Mouse (Mus musculus) kidney, postnatal 14 days (tissue): ENCODE results near the gene Sprr2i.

Experiments used
- DNase-seq: peaks from one replicate; pipeline ENCODE4 v3.0.0; 2022; ENCODE audit warnings: mixed read lengths

The Sprr2i gene

GRCm38 (mm10) chr3:92407691-92408090, at the start of gene Sprr2i:
Gene Sprr2i, plus strand, starts transcription at chr3:92407991.
- no peak for DNase-seq

GRCm38 (mm10) chr3:92361619-92362018, 46.2 kb upstream of the Sprr2i start:
- DNase-seq: no peak

- DNase-seq: no peak
Observed at GRCm38 (mm10) chr3:92364887-92365286, 42.9 kb upstream of the Sprr2i start, which contains the start of gene Sprr2f. Gene Sprr2f, plus strand, starts transcription at chr3:92365187.

GRCm38 (mm10) chr3:92373613-92374012, 34.2 kb upstream of the Sprr2i start:
- DNase-seq: no peak

- no peak for DNase-seq
Observed at GRCm38 (mm10) chr3:92385385-92385784, 22.4 kb upstream of the Sprr2i start, which contains the start of gene Sprr2h. Gene Sprr2h, plus strand, starts transcription at chr3:92385685.

- DNase-seq: no peak
Observed at GRCm38 (mm10) chr3:92394301-92394700, 13.5 kb upstream of the Sprr2i start.

GRCm38 (mm10) chr3:92417782-92418181, 10.0 kb downstream of the Sprr2i start, which contains the start of gene Sprr2j-ps:
Gene Sprr2j-ps, plus strand, starts transcription at chr3:92418082.
- DNase-seq: no peak

- DNase-seq: no peak
Observed at GRCm38 (mm10) chr3:92429323-92429722, 21.5 kb downstream of the Sprr2i start, which contains the start of gene Gm9774. Gene Gm9774, minus strand, starts transcription at chr3:92429423.

GRCm38 (mm10) chr3:92432282-92432681, 24.5 kb downstream of the Sprr2i start, which contains the start of gene Sprr2k:
Gene Sprr2k, plus strand, starts transcription at chr3:92432582.
- no peak for DNase-seq

GRCm38 (mm10) chr3:92438689-92439088, 30.9 kb downstream of the Sprr2i start, which contains the start of gene Sprr1b:
Gene Sprr1b, minus strand, starts transcription at chr3:92438789.
- no peak for DNase-seq

GRCm38 (mm10) chr3:92440177-92440576, 32.4 kb downstream of the Sprr2i start:
- DNase-seq: no peak

- no peak for DNase-seq
Observed at GRCm38 (mm10) chr3:92455151-92455550, 47.4 kb downstream of the Sprr2i start.

GRCm38 (mm10) chr3:92458620-92459019, 50.8 kb downstream of the Sprr2i start, which contains the start of gene Sprr3:
Gene Sprr3, minus strand, starts transcription at chr3:92458720.
- DNase-seq: no peak
